Mouse (Mus musculus) 3T3-L1 (cell line): ENCODE measurements at regions not wholly inside any gene's neighbourhood (a gene's known extent, or its start where the extent isn't known, plus 50 kb on each side); places are given as distances from the start of the nearest gene placed in this dataset.

ENCODE experiments used
- DNase-seq: peaks from one replicate; pipeline ENCODE4 v3.0.0-alpha.2; 2015; ENCODE audit warnings: low read depth, low spot score

GRCm38 (mm10) chr3:117520461-117520860 is 54.2 kb upstream of the Plppr5 start:
- no peak for DNase-seq

DNA sequence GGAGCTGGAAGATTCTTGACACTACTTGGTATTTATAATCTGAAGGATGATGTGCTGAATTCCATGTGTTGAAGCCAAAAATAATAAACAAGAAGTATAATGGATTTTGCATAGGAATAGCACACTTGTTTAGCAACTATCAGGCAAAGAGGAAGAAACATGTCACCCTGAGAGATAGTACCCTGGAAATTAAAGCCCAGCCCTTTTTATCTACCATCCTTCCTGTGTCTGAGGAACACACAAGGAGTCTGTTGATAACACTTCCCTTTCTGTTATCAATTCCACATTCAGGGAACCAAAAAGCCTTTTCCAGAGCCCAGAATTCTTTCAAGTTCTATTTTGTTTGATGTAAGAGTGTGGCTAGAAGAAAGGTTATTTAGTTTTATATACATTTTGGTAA is 66.5 kb upstream of the Plppr5 start:
- DNase-seq: no peak

DNA sequence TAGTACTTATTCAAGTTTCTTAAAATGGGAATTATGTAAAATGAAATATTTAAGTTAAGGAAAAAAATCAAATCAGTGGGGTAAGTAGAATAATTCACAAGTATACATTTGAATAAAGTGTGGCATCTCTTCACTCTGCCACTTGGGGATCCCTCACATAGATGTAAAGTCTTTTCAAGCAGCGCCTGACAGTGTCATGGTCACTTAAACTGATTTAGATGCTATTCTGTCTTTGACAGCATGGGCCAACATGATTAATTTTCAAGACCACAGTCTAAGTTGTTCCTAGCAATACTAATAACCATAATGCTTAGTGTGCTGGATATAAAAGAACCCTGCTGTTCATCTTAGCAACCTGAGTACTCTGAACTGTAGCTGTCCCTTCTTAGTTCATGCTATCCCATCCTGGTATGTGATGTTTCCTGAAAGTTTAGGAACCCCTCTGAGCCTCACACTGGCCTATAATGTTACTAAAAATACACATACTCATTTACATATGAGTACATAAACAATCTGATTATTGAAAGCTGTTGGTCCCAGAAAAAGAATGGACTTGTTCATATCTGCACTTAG is 68.4 kb upstream of the Plppr5 start:
- no peak for DNase-seq

DNA sequence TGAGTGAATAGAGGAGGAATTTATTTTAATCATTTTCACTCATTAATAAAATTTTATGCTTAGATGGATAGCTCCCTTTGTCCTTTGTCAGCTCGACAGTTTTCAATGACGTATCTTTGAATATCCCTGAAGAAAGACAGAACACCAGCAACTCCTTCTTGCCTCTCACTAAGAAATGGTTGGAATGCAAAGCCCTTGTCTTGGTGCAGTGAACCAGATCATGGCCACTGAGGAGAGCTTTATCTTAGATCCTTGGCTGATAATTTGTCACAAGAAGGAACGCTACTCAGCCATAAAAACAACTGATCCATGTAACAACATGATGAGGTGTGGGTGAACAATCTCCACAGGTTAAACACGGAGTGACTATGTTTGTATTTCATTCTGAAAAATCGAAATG is 73.5 kb upstream of the Plppr5 start:
- DNase-seq: no peak

- DNase-seq: peak; percentile 13
These were observed 76.3 kb upstream of the Plppr5 start for GRCm38 (mm10) chr3:117498138-117498897.

DNA sequence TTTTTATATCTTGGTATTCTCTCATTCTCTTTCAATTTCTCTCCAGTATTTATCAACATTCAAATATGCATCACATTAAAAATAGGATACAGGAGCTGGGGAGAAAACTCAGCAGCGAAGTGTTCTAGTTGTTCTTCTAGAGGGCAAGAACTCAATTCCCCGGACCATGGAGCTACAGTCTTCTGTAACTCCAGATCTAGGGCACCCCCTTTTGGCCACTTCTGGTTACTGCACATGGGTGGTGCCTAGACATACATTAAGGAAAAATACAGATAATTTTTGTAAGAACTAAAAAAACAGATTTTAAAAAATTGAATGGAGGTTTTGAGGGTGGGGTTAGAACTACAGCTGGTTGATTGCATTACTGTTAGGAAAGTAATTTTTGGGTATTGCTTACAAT is 80.5 kb upstream of the Plppr5 start:
- DNase-seq: peak; percentile 65

GRCm38 (mm10) chr3:117487281-117488027 is 87.2 kb upstream of the Plppr5 start:
- DNase-seq: no peak

- DNase-seq: no peak
These were observed 88.3 kb upstream of the Plppr5 start for GRCm38 (mm10) chr3:117486351-117486750.

GRCm38 (mm10) chr3:117480131-117480530 is 94.5 kb upstream of the Plppr5 start:
- peak; percentile 4 for DNase-seq

GRCm38 (mm10) chr3:117459507-117459906 is 98.8 kb upstream of the Plppr4 start:
- no peak for DNase-seq

DNA sequence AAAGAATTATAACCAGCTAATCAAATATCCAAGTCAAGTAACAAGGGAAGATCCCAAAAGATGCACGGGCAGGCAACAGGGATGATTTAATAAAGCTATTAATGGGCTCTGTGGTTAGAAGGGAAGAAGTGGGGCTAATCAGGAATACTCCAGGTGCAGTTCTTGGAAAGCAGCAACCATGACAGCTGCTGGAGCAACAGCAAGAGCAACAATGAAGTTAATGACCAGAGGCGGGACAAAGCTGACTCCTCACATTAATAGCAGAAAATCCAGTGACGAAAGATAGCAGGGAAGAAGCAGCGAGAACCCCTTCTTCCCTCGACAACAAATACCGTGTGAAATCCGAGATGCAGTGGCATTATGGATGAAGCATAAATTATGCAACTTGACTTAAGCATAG is 89.9 kb upstream of the Plppr4 start:
- DNase-seq: no peak

DNA sequence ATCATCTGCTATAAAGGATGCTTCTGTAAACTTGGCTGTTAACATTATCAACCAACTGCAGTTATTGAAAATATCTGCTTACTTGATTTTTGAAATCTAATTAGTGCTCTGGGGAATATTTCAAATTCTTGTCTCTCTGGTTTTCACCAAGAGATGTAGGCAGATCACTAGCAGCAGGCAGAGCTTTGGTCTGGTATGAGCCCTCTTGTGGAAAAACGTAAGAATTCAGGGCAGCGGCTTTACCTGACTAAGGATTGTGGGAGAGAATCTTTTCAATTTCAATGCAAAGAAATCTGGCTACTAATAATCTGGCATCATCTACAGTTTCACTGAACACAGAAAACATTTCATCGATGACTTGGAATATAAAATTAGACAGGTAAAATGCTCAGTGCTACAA is 81.2 kb upstream of the Plppr4 start:
- DNase-seq: peak; percentile 6

DNA sequence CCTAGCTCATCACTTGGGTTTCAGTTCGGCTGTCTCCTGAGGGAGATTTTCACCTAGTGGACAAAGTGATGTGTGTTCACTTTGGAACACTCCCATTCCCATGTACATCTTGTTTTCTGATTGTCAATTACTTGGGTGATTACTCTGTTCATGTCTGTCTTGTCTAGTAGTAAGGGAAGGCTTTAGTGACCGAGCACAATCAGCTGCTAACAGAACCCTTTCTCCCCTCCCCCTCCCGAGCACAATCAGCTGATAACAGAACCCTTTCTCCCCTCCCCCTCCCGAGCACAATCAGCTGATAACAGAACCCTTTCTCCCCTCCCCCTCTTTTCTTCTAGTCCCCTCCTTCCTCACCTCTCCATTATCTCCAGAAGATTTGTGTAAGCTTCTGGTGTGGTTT is 79.6 kb upstream of the Plppr4 start:
- DNase-seq: no peak

- peak; percentile 88 for DNase-seq
These were observed 77.9 kb upstream of the Plppr4 start for GRCm38 (mm10) chr3:117438473-117439114.

GRCm38 (mm10) chr3:117424526-117424925 is 63.9 kb upstream of the Plppr4 start:
- DNase-seq: no peak

DNA sequence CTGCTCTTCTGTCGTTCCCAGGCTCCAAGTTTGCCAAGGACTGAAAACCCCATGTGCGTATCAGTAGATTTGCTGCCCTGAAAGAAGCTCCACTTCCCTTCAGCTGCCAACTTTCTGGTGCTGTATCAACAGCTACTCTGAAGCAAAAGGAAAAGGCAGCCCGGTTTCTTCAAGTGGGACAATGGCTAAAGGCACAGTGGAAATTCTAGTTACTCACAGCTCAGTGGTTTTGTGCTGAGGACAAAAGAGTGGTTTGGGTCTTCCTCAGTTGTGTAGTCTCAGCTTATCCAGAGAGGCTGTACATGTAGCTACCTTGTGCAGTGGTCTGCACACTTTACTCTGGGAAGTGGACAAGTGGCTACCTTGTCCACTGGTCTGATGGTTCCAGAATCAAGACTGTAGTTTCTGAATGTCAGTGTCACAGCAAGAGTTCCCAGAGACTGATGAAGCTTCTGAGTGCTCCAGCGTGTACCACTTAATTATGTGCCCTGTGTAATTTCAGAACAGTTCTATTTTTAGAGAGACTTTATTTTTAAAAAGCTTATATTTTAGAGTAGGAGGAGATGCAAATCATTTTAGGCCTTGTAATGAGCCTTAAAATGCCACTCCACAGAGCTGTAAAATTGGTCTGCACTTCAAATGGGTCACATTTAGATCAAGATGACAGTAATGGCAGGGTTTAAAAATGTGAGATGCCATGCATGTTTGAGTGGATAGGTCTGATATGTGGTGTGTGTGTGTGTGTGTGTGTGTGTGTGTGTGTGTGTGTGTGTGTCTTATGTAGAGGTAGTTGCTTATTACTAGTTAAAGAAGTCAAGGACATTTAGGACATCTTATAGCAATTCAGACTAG is 52.4 kb upstream of the Plppr4 start:
- DNase-seq: no peak
